Mouse (Mus musculus) spleen, adult 2 months (tissue): ENCODE results near the gene Stx17.

Experiments
- CTCF ChIP-seq: fragments of 200-500 bp; IDR thresholded peaks from 2 replicates; pipeline ENCODE4 v1.5.1; 2011; ENCODE audit warnings: mild to moderate bottlenecking, inconsistent platforms; ENCODE audit not compliant: insufficient read depth, insufficient read length, insufficient replicate concordance; ENCODE audit errors: extremely low read depth
- POLR2A ChIP-seq: fragments of 200-500 bp; IDR thresholded peaks from 2 replicates; pipeline ENCODE4 v1.6.1; 2011; ENCODE audit warnings: low read depth, low read length, inconsistent platforms

- TF ChIP-seq POLR2A (no peak), CTCF (no peak)
Measured at GRCm38 (mm10) chr4:48163851-48164250, 39.1 kb downstream of the Stx17 start.
